ENCODE assay signal across 25 mouse cellular contexts in the genomic region with DNA sequence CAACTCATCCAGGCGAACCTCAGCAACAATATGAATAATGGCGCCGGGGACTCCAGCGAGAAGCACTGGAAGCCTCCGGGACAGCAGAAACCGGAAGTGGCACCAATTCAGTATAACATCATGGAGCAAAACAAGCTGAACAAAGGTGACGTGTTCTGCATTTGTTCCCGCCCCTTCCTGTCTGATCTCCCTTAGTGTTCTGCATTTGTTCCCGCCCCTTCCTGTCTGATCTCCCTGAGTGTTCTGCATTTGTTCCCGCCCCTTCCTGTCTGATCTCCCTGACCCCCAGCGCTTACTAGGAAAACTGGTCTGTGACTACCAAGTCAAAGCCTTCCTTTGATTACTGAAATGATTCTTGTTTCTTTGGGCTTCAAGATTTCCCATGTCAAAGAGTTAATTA.
"Had no signal": no experiment of that assay in that cellular context is flagged by ENCODE, and none has a peak within 500 bp of the region (broad histone marks: within the 10 kb centered on the region; RNA-seq: fewer than 3 reads in every experiment).

No protein-coding gene starts in this region.

- H3K36me3 ChIP-seq: heart, embryonic 15.5 days; intestine, embryonic 15.5 days had no signal

- DNase-seq: gastrocnemius, adult 2 months; gastrocnemius, postnatal 10 days; gastrocnemius, postnatal 25 days; heart, adult 2 months; heart, postnatal 4 days; kidney, adult 18-20 months; kidney, adult 8-10 months; kidney, postnatal 10 days; kidney, postnatal 25 days; kidney, postnatal 4 days; liver; liver, embryonic 13.5 days had no signal

- H3K4me1 ChIP-seq: heart, embryonic 13.5 days; heart, embryonic 15.5 days; liver, embryonic 13.5 days had no signal

- H3K27me3 ChIP-seq: heart, embryonic 13.5 days; heart, embryonic 15.5 days; hindbrain, embryonic 12.5 days; intestine, embryonic 15.5 days; limb, embryonic 12.5 days; liver, embryonic 13.5 days had no signal

- H3K27ac ChIP-seq: gastrocnemius, adult 2 months; heart, adult 2 months; heart, embryonic 13.5 days; heart, embryonic 15.5 days; hindbrain, embryonic 12.5 days; hindbrain, embryonic 14.5 days; intestine, embryonic 15.5 days; layer of hippocampus, adult 2 months; left cerebral cortex, adult 2 months; limb, embryonic 12.5 days; liver, embryonic 13.5 days had no signal

- H3K4me2 ChIP-seq: heart, embryonic 11.5 days; heart, embryonic 13.5 days; heart, embryonic 15.5 days; hindbrain, embryonic 12.5 days; hindbrain, embryonic 14.5 days; intestine, embryonic 15.5 days; limb, embryonic 12.5 days; liver, embryonic 11.5 days; liver, embryonic 13.5 days had no signal

- H3K9ac ChIP-seq: heart, embryonic 13.5 days; heart, embryonic 15.5 days; hindbrain, embryonic 12.5 days; hindbrain, embryonic 14.5 days; intestine, embryonic 15.5 days; limb, embryonic 12.5 days; liver, embryonic 13.5 days had no signal

- H3K9me3 ChIP-seq: heart, embryonic 13.5 days; heart, embryonic 15.5 days; hindbrain, embryonic 12.5 days; intestine, embryonic 15.5 days; limb, embryonic 12.5 days; liver, embryonic 13.5 days had no signal

- ATAC-seq: hindbrain, embryonic 16.5 days; inflammation-experienced regulatory T-cells, adult 6 months; intestine, embryonic 15.5 days; intestine, postnatal 0 days had no signal

- H3K4me3 ChIP-seq: gastrocnemius, adult 2 months; heart, adult 2 months; heart, embryonic 13.5 days; heart, embryonic 15.5 days; hindbrain, embryonic 12.5 days; intestine, embryonic 15.5 days; layer of hippocampus, adult 2 months; left cerebral cortex, adult 2 months; limb, embryonic 12.5 days; liver, embryonic 13.5 days had no signal
